Mouse (Mus musculus) midbrain, postnatal 0 days (tissue): ENCODE data around the gene Tmem269. TPM values are rescaled to one million over a fixed set of nuclear protein-coding genes. Genes with fewer than 3 reads are reported as not detected.

ENCODE experiments used
- ATAC-seq: fragments of 200-750 bp; cut with Nextera tagmentation; 2 replicates; pipeline ENCODE4 v1.8.0; 2017; ENCODE audit warnings: moderate number of reproducible peaks, mild to moderate bottlenecking, moderate TSS enrichment, moderate library complexity; ENCODE audit not compliant: low FRiP score
- DNase-seq: peaks from one replicate; pipeline ENCODE4 v3.0.0-alpha.2; 2015; ENCODE audit warnings: low spot score
- H3K27ac ChIP-seq: fragments of 300-500 bp; sonication (generic); 2 replicates; pipeline ENCODE4 v1.5.1; 2014; ENCODE audit warnings: low read depth, mild to moderate bottlenecking, low read length, mixed read lengths
- H3K27me3 ChIP-seq: fragments of 300-500 bp; sonication (generic); 2 replicates; pipeline ENCODE4 v1.6.1; 2014; ENCODE audit warnings: low read length, control low read depth, mixed read lengths; ENCODE audit not compliant: insufficient read depth
- H3K36me3 ChIP-seq: fragments of 300-500 bp; sonication (generic); 2 replicates; pipeline ENCODE4 v1.6.1; 2014; ENCODE audit warnings: low read length, control low read depth, mixed read lengths; ENCODE audit not compliant: insufficient read depth
- H3K4me1 ChIP-seq: fragments of 300-500 bp; sonication (generic); 2 replicates; pipeline ENCODE4 v1.6.1; 2014; ENCODE audit warnings: mild to moderate bottlenecking, control low read depth, antibody characterized with exemption, low read length, mixed read lengths; ENCODE audit not compliant: insufficient read depth
- H3K4me2 ChIP-seq: fragments of 300-500 bp; sonication (generic); 2 replicates; pipeline ENCODE4 v1.6.1; 2014; ENCODE audit warnings: low read depth, mild to moderate bottlenecking, low read length, mixed read lengths; ENCODE audit not compliant: poor library complexity, severe bottlenecking
- H3K4me3 ChIP-seq: fragments of 300-500 bp; sonication (generic); 2 replicates; pipeline ENCODE4 v1.5.1; 2014; ENCODE audit warnings: low read depth, mild to moderate bottlenecking, low read length, moderate library complexity
- H3K9ac ChIP-seq: fragments of 300-500 bp; sonication (generic); replicated peaks from 2 replicates; pipeline ENCODE4 v1.6.1; 2014; ENCODE audit warnings: mild to moderate bottlenecking, low read length, moderate library complexity, mixed read lengths; ENCODE audit not compliant: poor library complexity, severe bottlenecking
- H3K9me3 ChIP-seq: fragments of 300-500 bp; sonication (generic); 2 replicates; pipeline ENCODE4 v1.6.1; 2016; ENCODE audit warnings: low read length, control low read depth
- CTCF ChIP-seq: IDR thresholded peaks from 2 replicates; pipeline ENCODE4 v1.5.1; 2016; ENCODE audit warnings: antibody characterized with exemption, mild to moderate bottlenecking
- WGBS: fragments of 180-500 bp; shearing (Covaris S2); extraction: QIAGEN DNeasy Blood & Tissue Kit; methylation state at CpG from one replicate; pipeline ENCODE4 v1.1.7; 2014; 5-methylcytosine and 5-hydroxymethylcytosine counted together
- polyA plus RNA-seq: library from polyadenylated mRNA; unstranded; fragments of >200 nt; fragmentation: Nextera tagmentation; extraction: Ambion mirVana; gene quantifications from 2 replicates; pipeline ENCODE4 v1.2.1, GENCODE M21; 2015
- total RNA-seq: library from RNA; depleted of rRNA; stranded (reverse); fragments of >200 nt; gene quantifications from 2 replicates; pipeline ENCODE4 v1.2.3, GENCODE M21; 2014

The Tmem269 gene
- total and polyA plus RNA-seq, 2 experiments from 2014 or later, result 0.11 to 0.43 TPM

GRCm38 (mm10) chr4:119190618-119191017 lies 27.4 kb downstream of the Tmem269 start:
- no peaks in the 10 kb centered on the region for H3K4me1 ChIP-seq
- H3K9ac ChIP-seq, result no peak overlapping the region
- no peaks in the 10 kb centered on the region for H3K9me3 ChIP-seq
- no peak overlapping the region for H3K4me3 ChIP-seq
- no peaks in the 10 kb centered on the region for H3K36me3 ChIP-seq
- no peak for ATAC-seq
- H3K27ac ChIP-seq, result no peak overlapping the region
- no peaks in the 10 kb centered on the region for H3K27me3 ChIP-seq
- no peak overlapping the region for H3K4me2 ChIP-seq
- no peak for TF ChIP-seq CTCF
- WGBS, result 82% methylated on average over 8 of the region's 8 CpGs
- no peak for DNase-seq

DNA sequence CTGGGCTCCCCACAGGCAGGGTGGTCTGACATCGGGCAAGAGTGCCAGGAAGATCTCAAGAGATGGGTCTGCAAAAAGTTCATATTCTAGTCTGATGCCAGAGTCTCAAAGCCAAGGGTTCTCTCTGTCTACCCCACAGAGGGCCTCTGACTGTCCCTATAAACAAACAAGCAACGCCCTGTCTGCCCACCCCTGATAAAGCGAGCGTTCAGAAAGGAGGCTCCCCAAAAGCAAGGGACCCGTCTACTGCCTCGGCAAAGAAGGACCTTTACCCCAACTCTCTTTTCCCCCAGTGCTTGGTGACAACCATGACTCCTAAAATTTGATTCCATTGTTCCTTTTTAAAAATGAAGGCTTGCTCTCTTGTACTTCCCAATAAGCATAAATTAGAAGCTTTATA lies 28.2 kb downstream of the Tmem269 start, which contains the start of gene Ermap:
Gene Ermap (minus strand): TSS at position 148 of the 400 bp plus-strand sequence.
- H3K4me2 ChIP-seq, result no peak within 1 kb of the TSS
- DNase-seq, result no peak
- no peak within 1 kb of the TSS for H3K9ac ChIP-seq
- no peaks in the 10 kb centered on the region for H3K27me3 ChIP-seq
- WGBS, result 51% methylated on average over 6 of the region's 6 CpGs
- H3K4me1 ChIP-seq, result no peaks in the 10 kb centered on the region
- H3K27ac ChIP-seq, result no peak within 1 kb of the TSS
- TF ChIP-seq CTCF, result no peak
- no peak within 1 kb of the TSS for H3K4me3 ChIP-seq
- ATAC-seq, result no peak
- H3K36me3 ChIP-seq, result no peaks in the 10 kb centered on the region
- no peaks in the 10 kb centered on the region for H3K9me3 ChIP-seq

- Histone ChIP-seq H3K9me3 (no peaks in the 10 kb centered on the region), H3K9ac (no peak overlapping the region), H3K27ac (no peak overlapping the region), H3K36me3 (no peaks in the 10 kb centered on the region), H3K27me3 (no peaks in the 10 kb centered on the region), H3K4me2 (no peak overlapping the region), H3K4me1 (no peaks in the 10 kb centered on the region), H3K4me3 (no peak overlapping the region)
- ATAC-seq (no peak), DNase-seq (no peak)
- no peak for TF ChIP-seq CTCF
- 31% methylated on average over 6 of the region's 6 CpGs for WGBS
Observed at GRCm38 (mm10) chr4:119189392-119189791, 28.6 kb downstream of the Tmem269 start.

GRCm38 (mm10) chr4:119188060-119188785 lies 29.8 kb downstream of the Tmem269 start:
- H3K9me3 ChIP-seq, result no peaks in the 10 kb centered on the region
- H3K27me3 ChIP-seq, result no peaks in the 10 kb centered on the region
- DNase-seq (no peak), ATAC-seq (no peak)
- H3K4me3 ChIP-seq, result no peak overlapping the region
- H3K27ac ChIP-seq, result no peak overlapping the region
- H3K4me2 ChIP-seq, result no peak overlapping the region
- 56% methylated on average over 11 of the region's 11 CpGs for WGBS
- no peaks in the 10 kb centered on the region for H3K36me3 ChIP-seq
- H3K9ac ChIP-seq, result no peak overlapping the region
- H3K4me1 ChIP-seq, result no peaks in the 10 kb centered on the region
- peak; percentile 69 for TF ChIP-seq CTCF

- Histone ChIP-seq H3K27me3 (no peaks in the 10 kb centered on the region), H3K9ac (no peak overlapping the region), H3K36me3 (no peaks in the 10 kb centered on the region), H3K4me1 (no peaks in the 10 kb centered on the region), H3K9me3 (no peaks in the 10 kb centered on the region), H3K4me3 (no peak overlapping the region), H3K4me2 (no peak overlapping the region), H3K27ac (no peak overlapping the region)
- 86% methylated on average over 4 of the region's 4 CpGs for WGBS
- no peak for TF ChIP-seq CTCF
- DNase-seq (no peak), ATAC-seq (no peak)
Observed at GRCm38 (mm10) chr4:119185771-119186170, 32.2 kb downstream of the Tmem269 start.

DNA sequence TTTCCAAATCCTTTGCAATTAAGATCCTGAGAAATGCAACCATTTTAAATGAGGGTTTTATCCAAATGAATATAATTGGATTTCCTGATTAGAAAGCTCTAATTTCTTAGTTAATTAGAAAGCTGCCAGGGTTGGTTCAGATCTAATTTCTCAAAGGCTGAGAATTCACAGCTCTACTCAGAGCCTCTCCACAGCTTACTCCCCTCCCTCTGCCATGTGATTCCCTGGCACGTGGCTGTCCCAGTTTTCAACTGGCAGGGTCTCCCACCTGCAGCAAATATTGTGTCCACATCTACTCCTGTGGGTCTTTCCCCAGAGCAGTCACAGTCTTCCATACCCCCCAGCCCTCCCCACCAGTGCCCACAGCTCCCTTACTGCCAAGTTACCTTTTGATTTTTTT lies 34.5 kb downstream of the Tmem269 start:
- TF ChIP-seq CTCF, result no peak
- no peak for ATAC-seq

More for the DNA sequence above, 34.5 kb downstream of the Tmem269 start:
- no peaks in the 10 kb centered on the region for H3K4me1 ChIP-seq
- H3K4me3 ChIP-seq, result no peak overlapping the region
- no peaks in the 10 kb centered on the region for H3K36me3 ChIP-seq
- no peaks in the 10 kb centered on the region for H3K27me3 ChIP-seq
- H3K9ac ChIP-seq, result no peak overlapping the region
- no peak overlapping the region for H3K4me2 ChIP-seq
- no peak for DNase-seq
- no peak overlapping the region for H3K27ac ChIP-seq
- 36% methylated on average over 1 of the region's 1 CpGs for WGBS
- H3K9me3 ChIP-seq, result no peaks in the 10 kb centered on the region
